Mouse (Mus musculus) lung, adult 2 months (tissue): Measurements from ENCODE around the gene Ifrd2. TPM values are rescaled to one million over a fixed set of nuclear protein-coding genes. Genes with fewer than 3 reads are reported as not detected.
A peak's percentile ranks its signal among the peaks of the same experiment; 100 is the strongest.

Experiments
- DNase-seq: peaks from one replicate; pipeline ENCODE4 v3.0.0; 2022
- H3K4me1 ChIP-seq: fragments of 200-500 bp; 2 replicates; pipeline ENCODE4 v1.6.1; 2011; ENCODE audit warnings: low read length; ENCODE audit not compliant: control insufficient read depth, insufficient read depth
- H3K4me3 ChIP-seq: fragments of 200-500 bp; replicated peaks from 2 replicates; pipeline ENCODE3; 2011; ENCODE audit warnings: low read depth, mild to moderate bottlenecking, control low read depth, low read length; ENCODE audit errors: extremely low read depth
- CTCF ChIP-seq: fragments of 200-500 bp; IDR thresholded peaks from 2 replicates; pipeline ENCODE4 v1.5.1; 2011; ENCODE audit warnings: mild to moderate bottlenecking, low read length, control low read depth; ENCODE audit not compliant: insufficient read depth
- POLR2A ChIP-seq: fragments of 200-500 bp; IDR thresholded peaks from 2 replicates; pipeline ENCODE4 v1.6.1; 2011; ENCODE audit warnings: low read depth, mild to moderate bottlenecking, control low read depth, low read length, borderline replicate concordance; ENCODE audit errors: extremely low read depth
- WGBS: fragments of 180-500 bp; shearing (Covaris S2); methylation state at CpG from one replicate; pipeline ENCODE4 v1.1.7; 2018; 5-methylcytosine and 5-hydroxymethylcytosine counted together
- polyA plus RNA-seq: library from polyadenylated mRNA; depleted of rRNA; stranded (reverse); fragments of >200 nt; gene quantifications from 2 replicates; pipeline ENCODE4 v1.2.3, GENCODE M21; 2012

The Ifrd2 gene
- polyA plus RNA-seq, 1 experiment: 41.8 TPM

DNA sequence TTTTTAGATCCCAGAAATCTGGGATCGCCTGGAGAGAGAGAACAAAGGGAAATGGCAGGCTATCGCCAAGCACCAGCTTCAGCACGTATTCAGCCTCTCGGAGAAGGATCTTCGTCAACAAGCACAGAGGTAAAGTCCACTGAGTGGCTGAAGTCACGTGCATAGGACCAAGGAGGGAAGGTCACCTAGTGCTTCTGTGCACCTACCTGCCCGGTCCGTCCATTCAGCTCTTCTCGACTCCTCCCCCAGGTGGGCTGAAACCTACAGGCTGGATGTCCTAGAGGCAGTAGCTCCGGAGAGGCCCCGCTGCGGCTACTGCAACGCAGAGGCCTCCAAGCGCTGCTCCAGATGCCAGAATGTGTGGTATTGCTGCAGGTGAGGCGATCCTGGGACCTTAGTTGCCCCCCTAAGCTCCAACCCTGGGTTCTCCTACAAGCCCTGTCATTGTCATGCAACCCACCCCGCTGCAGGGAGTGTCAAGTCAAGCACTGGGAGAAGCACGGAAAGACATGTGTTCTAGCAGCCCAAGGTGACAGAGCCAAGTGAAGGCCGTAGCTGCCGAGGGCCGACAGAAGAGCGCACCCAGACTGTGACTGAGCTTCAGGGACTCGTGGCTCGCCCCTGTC, 36.8 kb upstream of the Ifrd2 start:
- DNase-seq: no peak
- H3K4me3 ChIP-seq: no peak overlapping the region
- H3K4me1 ChIP-seq: peaks cover 19% of the 10 kb centered on the region
- TF ChIP-seq CTCF: no peak
- TF ChIP-seq POLR2A: no peak
- 55% methylated on average over 23 of the region's 23 CpGs for WGBS

DNA sequence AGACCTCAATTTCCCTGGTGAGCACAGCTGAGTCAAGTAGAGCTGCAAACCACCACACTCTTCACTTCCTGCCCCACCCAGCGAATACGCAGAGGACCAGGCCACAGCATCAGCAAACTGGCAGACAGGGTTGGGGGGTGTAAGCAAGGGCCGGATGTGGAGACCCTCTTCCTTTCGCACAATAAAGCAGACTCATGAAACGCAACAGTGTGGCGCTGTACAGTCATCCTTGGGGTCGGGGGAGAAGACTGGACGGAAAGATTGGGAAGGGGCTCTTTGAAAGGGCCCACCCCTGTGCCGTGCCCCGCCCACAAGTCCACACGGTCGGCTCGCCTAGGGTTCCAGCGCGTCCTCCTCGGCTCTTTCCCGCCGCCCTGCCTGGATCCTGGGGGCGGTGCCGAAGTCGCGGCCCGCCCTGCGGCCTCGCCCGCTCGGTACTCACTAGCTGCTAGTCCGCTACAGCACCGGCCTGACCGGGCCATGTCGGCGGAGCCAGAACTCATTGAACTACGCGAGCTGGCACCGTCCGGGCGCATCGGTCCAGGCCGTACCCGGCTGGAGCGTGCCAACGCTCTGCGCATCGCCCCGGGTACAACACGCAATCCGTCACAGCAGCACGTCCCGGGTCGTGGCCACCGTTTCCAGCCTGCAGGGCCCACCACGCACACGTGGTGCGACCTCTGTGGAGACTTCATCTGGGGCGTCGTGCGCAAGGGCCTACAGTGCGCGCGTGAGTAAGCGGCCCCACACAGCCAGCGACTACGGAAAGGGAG, 36.1 kb upstream of the Ifrd2 start, which contains the start of gene Rassf1:
Gene Rassf1, plus strand, starts transcription at position 439 of the 773 bp plus-strand sequence.
- H3K4me1 ChIP-seq: peaks cover 19% of the 10 kb centered on the region
- WGBS: 3% methylated on average over 63 of the region's 63 CpGs
- no peak for TF ChIP-seq CTCF
- peak; percentile 42; the same call in 1 of the 2 replicates for TF ChIP-seq POLR2A
- H3K4me3 ChIP-seq: peak within 1 kb of the TSS; percentile 61
- peak; percentile 68 for DNase-seq

DNA sequence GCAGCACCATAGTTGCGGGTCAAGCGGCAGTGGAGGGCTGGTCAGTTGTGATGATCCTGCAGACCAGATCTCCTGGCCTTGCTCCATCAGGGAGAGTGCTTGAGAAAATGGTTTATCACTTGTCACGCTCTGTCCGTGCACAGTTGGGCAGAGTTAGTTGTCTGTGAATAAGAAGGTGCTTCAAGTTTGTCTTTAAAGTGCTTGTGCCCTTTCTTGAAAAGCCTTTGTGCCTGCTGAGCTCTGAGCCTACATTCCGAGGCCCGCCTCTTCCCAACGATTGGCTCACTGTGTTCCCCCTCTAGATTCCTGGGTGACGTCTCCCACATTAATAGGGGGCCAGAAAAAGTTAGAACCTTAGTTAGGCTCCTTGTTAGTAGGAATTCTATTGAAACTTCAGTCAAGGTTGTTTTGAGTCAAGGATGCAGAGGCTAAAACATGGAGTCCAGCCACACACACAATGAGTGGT, 35.5 kb upstream of the Ifrd2 start:
- H3K4me1 ChIP-seq: peaks cover 19% of the 10 kb centered on the region
- 23% methylated on average over 8 of the region's 8 CpGs for WGBS
- no peak for TF ChIP-seq CTCF
- no peak for TF ChIP-seq POLR2A

DNA sequence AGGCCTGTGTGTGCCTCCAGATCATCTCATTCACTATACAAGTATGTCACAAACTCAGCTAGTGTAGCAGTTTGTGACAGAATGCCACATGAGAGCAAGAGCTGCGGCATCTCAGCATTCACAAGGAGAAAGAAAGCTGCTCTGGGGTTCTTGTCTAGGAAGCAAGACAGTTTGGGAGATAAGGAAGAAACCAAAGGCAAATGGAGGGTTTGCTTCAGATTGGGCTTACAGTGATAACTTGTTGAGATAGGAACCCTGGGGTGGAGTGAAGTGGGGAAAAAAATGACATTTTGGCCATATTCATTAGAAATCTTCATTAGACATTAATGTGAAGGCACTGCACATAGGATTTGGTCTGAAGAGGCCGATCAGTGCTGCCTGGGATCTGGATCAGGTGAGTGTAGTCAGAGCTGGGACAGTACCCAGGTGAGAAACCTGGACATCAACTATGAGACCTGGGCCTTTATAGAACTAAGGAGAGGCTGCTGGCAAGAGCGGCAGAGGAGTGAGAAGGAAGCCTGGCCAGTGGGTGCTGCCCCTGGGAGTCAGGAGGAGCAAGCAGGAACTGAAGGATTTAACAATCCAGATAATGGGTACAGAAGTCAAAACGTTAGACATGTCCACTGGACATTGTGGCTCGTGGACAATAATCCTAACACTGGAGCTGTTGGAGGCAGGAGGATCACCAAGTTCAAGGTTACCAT, 34.6 kb upstream of the Ifrd2 start:
- no peak for TF ChIP-seq POLR2A
- no peak for TF ChIP-seq CTCF
- WGBS: 82% methylated on average over 5 of the region's 5 CpGs
- no peak for DNase-seq
- H3K4me3 ChIP-seq: no peak overlapping the region
- H3K4me1 ChIP-seq: peaks cover 19% of the 10 kb centered on the region

More for the DNA sequence above, 35.5 kb upstream of the Ifrd2 start:
- DNase-seq: no peak
- H3K4me3 ChIP-seq: peak overlapping the region; percentile 61

DNA sequence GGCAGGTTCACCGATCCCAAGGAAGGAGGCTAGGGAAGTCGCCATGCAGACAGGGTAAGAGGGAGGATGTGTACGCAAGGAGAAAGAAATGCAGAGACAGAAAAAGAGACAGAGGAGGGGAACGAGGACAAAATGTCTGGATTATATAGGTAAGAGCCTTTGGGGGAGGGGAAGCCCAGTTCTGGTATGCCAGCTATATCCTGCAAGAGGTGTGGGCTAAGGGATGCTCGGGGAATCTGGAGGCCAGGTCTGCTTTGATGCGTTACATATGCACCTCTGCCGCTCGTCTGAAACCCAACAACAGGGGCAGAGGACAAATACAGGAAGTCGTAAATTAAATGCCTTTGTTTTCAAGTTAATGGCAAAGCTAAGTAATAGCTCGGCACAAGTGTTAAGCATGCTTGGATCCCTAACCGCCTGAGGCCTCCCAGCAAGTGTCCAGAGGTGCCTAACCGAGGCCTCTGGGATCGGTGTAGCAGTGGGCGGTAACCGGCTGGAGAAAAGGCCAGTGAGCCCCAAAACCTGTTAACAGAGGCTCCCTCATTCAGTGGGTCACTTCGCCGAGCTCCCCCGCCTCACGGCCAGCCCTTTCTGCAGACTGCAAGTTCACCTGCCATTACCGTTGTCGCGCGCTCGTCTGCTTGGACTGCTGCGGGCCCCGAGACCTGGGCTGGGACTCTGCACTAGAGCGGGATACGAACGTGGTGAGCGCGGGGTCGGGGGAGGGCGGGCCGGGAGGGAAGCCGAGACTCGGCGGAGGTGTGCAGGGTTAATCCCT, 33.7 kb upstream of the Ifrd2 start:
- peak; percentile 53 for DNase-seq

DNA sequence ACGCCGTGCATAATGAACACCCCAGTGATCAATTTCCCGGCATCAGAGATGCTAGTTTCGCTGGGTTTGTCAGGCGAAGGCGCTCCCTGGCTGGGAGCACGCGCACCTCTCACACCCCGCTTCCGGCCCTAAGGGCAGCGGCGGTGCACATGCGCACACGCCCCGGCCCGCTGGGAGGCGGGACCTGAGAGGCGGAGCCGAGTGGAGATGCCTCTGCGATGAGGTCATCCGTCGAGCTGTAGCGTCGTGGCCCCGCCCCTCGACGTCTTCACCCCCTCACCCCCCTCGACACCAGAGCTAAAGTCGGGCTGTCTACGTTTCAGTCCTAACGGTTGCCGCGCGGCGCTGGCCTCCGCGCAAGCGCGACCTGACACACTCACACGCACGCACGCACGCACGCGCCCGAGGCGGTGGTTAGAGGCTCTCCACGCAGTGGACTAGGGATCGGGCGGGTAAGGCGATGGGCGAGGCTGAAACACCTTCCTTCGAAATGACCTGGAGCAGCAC, 33.1 kb upstream of the Ifrd2 start:
- WGBS: under 1% methylated on average over 53 of the region's 53 CpGs
- peaks cover 19% of the 10 kb centered on the region for H3K4me1 ChIP-seq
- peak overlapping the region; percentile 94 for H3K4me3 ChIP-seq
- DNase-seq: peak; percentile 91
- no peak for TF ChIP-seq CTCF
- peak; percentile 86 for TF ChIP-seq POLR2A

More for the DNA sequence above, 33.7 kb upstream of the Ifrd2 start:
- Histone ChIP-seq H3K4me3 (peak overlapping the region; percentile 54), H3K4me1 (peaks cover 19% of the 10 kb centered on the region)
- TF ChIP-seq POLR2A (no peak), CTCF (no peak)
- 7% methylated on average over 37 of the region's 37 CpGs for WGBS

DNA sequence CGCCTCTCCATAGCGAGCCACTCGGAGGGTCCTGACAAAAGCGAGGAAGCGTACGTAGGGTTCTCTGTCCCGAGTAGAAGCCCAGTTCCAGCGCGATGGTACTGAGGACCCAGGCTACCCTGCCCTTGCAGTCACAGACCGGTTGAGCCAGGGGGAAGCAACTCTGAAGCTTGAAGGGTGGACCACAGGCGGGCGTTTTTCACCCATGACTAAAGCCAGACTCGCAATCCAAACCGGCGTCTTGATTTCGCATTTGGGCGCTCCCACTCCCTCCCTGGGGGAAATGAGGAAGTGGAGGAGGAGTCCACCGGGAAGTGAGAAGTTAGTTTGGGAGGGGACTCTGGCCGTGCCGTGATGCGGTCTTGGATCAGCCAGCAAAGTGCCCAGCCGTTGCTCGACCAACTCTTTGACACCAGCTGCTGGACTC, 32.4 kb upstream of the Ifrd2 start:
- TF ChIP-seq CTCF (no peak), POLR2A (peak; percentile 80; the same call in 1 of the 2 replicates)
- peak; percentile 73 for DNase-seq
- WGBS: under 1% methylated on average over 23 of the region's 23 CpGs

DNA sequence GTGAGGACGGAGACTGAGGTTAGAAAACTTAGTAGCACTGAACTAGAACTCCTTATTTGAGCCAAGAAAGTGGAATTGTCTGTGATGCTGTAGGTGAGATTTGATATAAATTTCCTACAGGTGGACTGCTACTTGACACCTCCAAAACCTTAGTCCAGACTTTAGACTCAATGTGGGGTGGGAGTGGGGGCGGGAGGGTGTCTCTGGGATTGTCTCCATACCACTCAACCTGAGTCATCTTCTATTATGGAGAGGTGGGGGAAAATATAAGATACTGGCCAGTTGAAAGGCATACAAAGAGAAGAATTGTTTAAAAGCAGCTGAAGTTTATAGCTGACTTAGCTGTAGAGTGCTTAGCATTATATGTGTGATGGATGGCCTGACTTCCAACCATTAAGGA, 31.7 kb upstream of the Ifrd2 start:
- no peak for DNase-seq
- H3K4me1 ChIP-seq: peaks cover 16% of the 10 kb centered on the region
- TF ChIP-seq POLR2A: no peak
- no peak for TF ChIP-seq CTCF
- H3K4me3 ChIP-seq: peak overlapping the region; percentile 94
- WGBS: 15% methylated on average over 2 of the region's 2 CpGs

More for the DNA sequence above, 32.4 kb upstream of the Ifrd2 start:
- Histone ChIP-seq H3K4me1 (peaks cover 19% of the 10 kb centered on the region), H3K4me3 (peak overlapping the region; percentile 94)

DNA sequence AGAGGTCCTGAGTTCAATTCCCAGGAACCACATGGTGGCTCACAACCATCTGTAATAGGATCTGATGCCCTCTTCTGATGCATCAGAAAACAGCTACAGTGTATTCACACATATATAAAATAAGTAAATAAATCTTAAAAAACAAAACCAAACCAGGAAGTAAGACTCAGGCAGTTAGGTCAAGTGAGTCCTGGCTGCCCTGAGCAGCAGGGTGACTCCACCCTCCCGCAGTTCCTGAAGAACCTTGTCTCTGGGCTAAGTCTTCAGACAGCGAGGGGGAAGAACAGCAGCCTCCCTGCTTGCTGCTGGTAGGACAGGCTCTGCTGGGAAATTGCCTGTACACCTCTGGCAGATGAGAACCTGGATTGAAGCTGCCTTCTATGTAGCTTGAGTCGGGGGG, 31.1 kb upstream of the Ifrd2 start:
- 32% methylated on average over 3 of the region's 3 CpGs for WGBS
- H3K4me1 ChIP-seq: peaks cover 11% of the 10 kb centered on the region
- DNase-seq: no peak
- H3K4me3 ChIP-seq: no peak overlapping the region
- TF ChIP-seq CTCF (no peak), POLR2A (no peak)
